Mouse (Mus musculus): ENCODE results near the gene Zfp618. TPM values are rescaled to one million over a fixed set of nuclear protein-coding genes. Genes with fewer than 3 reads are reported as not detected.

Gene Zfp618
- total RNA-seq, 2 experiments from 2014 or later, result 3.6 to 4.0 TPM

GRCm38 (mm10) chr4:63031240-63031639 lies 65.9 kb downstream of the Zfp618 start:
- DNase-seq, result no peak

- DNase-seq, result no peak
These were observed 67.2 kb downstream of the Zfp618 start for GRCm38 (mm10) chr4:63032581-63033006.

- DNase-seq, result no peak
These were observed 68.4 kb downstream of the Zfp618 start for GRCm38 (mm10) chr4:63033724-63034123.

- no peak for DNase-seq
These were observed 70.6 kb downstream of the Zfp618 start for GRCm38 (mm10) chr4:63035991-63036390.

- no peak for DNase-seq
These were observed 71.4 kb downstream of the Zfp618 start for GRCm38 (mm10) chr4:63036790-63037189.

- no peak for DNase-seq
These were observed 72.2 kb downstream of the Zfp618 start for GRCm38 (mm10) chr4:63037555-63037954.

- DNase-seq, result no peak
These were observed 72.9 kb downstream of the Zfp618 start for GRCm38 (mm10) chr4:63038265-63038664.

GRCm38 (mm10) chr4:63038937-63039336 lies 73.6 kb downstream of the Zfp618 start:
- no peak for DNase-seq

- no peak for DNase-seq
These were observed 83.2 kb downstream of the Zfp618 start for GRCm38 (mm10) chr4:63048606-63049005.

GRCm38 (mm10) chr4:63049596-63050318 lies 84.4 kb downstream of the Zfp618 start:
- DNase-seq, result no peak

- no peak for DNase-seq
These were observed 84.9 kb downstream of the Zfp618 start for GRCm38 (mm10) chr4:63050319-63050676.

- no peak for DNase-seq
These were observed 85.6 kb downstream of the Zfp618 start for GRCm38 (mm10) chr4:63050949-63051348.

- no peak for DNase-seq
These were observed 86.7 kb downstream of the Zfp618 start for GRCm38 (mm10) chr4:63051940-63052661.

GRCm38 (mm10) chr4:63052662-63053033 lies 87.3 kb downstream of the Zfp618 start:
- no peak for DNase-seq

- DNase-seq, result no peak
These were observed 89.9 kb downstream of the Zfp618 start for GRCm38 (mm10) chr4:63055216-63055745.

- no peak for DNase-seq
These were observed 91.5 kb downstream of the Zfp618 start for GRCm38 (mm10) chr4:63056641-63057415.

- no peak for DNase-seq
These were observed 92.2 kb downstream of the Zfp618 start for GRCm38 (mm10) chr4:63057581-63057980.

GRCm38 (mm10) chr4:63058686-63059085 lies 93.3 kb downstream of the Zfp618 start:
- no peak for DNase-seq

GRCm38 (mm10) chr4:63060358-63060757 lies 95.0 kb downstream of the Zfp618 start:
- DNase-seq, result no peak

- no peak for DNase-seq
These were observed 96.0 kb downstream of the Zfp618 start for GRCm38 (mm10) chr4:63061411-63061810.

- no peak for DNase-seq
These were observed 98.0 kb downstream of the Zfp618 start for GRCm38 (mm10) chr4:63063360-63063759.

- no peak for DNase-seq
These were observed 99.5 kb downstream of the Zfp618 start for GRCm38 (mm10) chr4:63064911-63065310.

GRCm38 (mm10) chr4:63066796-63067195 lies 101.4 kb downstream of the Zfp618 start:
- DNase-seq, result no peak

All from adrenal gland, postnatal 36 days (tissue).